Mouse (Mus musculus) G1E (cell line): ENCODE data around the gene Ift122.

Source experiments
- CTCF ChIP-seq: IDR thresholded peaks from 2 replicates; pipeline ENCODE4 v1.5.1; 2012; ENCODE audit warnings: low read depth, low read length, inconsistent platforms, mixed read lengths
- GATA2 ChIP-seq: IDR thresholded peaks from 2 replicates; pipeline ENCODE4 v1.6.1; 2012; ENCODE audit warnings: low read depth, low read length, inconsistent platforms, borderline replicate concordance
- TAL1 ChIP-seq: conservative IDR thresholded peaks from 2 replicates; pipeline ENCODE4 v1.6.1; 2012; ENCODE audit warnings: low read depth, low read length, inconsistent platforms, mixed read lengths

- TF ChIP-seq TAL1 (no peak), CTCF (no peak), GATA2 (no peak)
These were observed 37.3 kb downstream of the Ift122 start for GRCm38 (mm10) chr6:115890601-115891000.
